Mouse (Mus musculus) C2C12 (cell line): Measurements from ENCODE around the gene Gm11549. TPM values are rescaled to one million over a fixed set of nuclear protein-coding genes. Genes with fewer than 3 reads are reported as not detected.
A peak's percentile ranks its signal among the peaks of the same experiment; 100 is the strongest.

ENCODE experiments used
- H3K27me3 ChIP-seq: one replicate; pipeline ENCODE4 v1.6.1; 2011; ENCODE audit not compliant: control insufficient read depth, insufficient read depth, insufficient read length
- H3K36me3 ChIP-seq: one replicate; pipeline ENCODE4 v1.6.1; 2011; ENCODE audit not compliant: control insufficient read depth, insufficient read depth
- H3K4me3 ChIP-seq: one replicate; pipeline ENCODE4 v1.5.1; 2011; ENCODE audit warnings: mild to moderate bottlenecking, control low read depth; ENCODE audit not compliant: poor library complexity, insufficient read depth, severe bottlenecking
- H3K79me2 ChIP-seq: one replicate; pipeline ENCODE4 v1.6.1; 2011; ENCODE audit not compliant: control insufficient read depth, insufficient read depth
- H3K79me3 ChIP-seq: one replicate; pipeline ENCODE4 v1.6.1; 2011; ENCODE audit warnings: low read depth, control low read depth
- H3ac ChIP-seq: one replicate; pipeline ENCODE3; 2011; ENCODE audit warnings: low read depth; ENCODE audit not compliant: control insufficient read depth, insufficient read length
- CEBPB ChIP-seq: IDR thresholded peaks from one replicate; pipeline ENCODE4 v1.6.1; 2011; ENCODE audit warnings: low read depth, mild to moderate bottlenecking, control low read depth, moderate library complexity
- CTCF ChIP-seq: IDR thresholded peaks from one replicate; pipeline ENCODE4 v1.5.1; 2011; ENCODE audit not compliant: control insufficient read depth, insufficient read depth, insufficient read length
- FOSL1 ChIP-seq: IDR thresholded peaks from one replicate; pipeline ENCODE4 v1.8.0; 2011; ENCODE audit warnings: mild to moderate bottlenecking, low read length; ENCODE audit not compliant: poor library complexity, insufficient read depth, severe bottlenecking
- MAX ChIP-seq: IDR thresholded peaks from one replicate; pipeline ENCODE4 v1.6.1; 2011; ENCODE audit warnings: mild to moderate bottlenecking, control low read depth
- MYOD1 ChIP-seq: IDR thresholded peaks from one replicate; pipeline ENCODE4 v1.6.1; 2011; ENCODE audit warnings: low read depth; ENCODE audit not compliant: control insufficient read depth, insufficient read length
- MYOG ChIP-seq: IDR thresholded peaks from one replicate; pipeline ENCODE4 v1.6.1; 2011; ENCODE audit not compliant: control insufficient read depth, insufficient read length; ENCODE audit errors: extremely low read depth
- USF1 ChIP-seq: IDR thresholded peaks from one replicate; pipeline ENCODE4 v1.6.1; 2011; ENCODE audit warnings: low read depth, mild to moderate bottlenecking, control low read depth, moderate library complexity
- polyA plus RNA-seq: library from polyadenylated mRNA; unstranded; fragments of >200 nt; fragmentation: generic; extraction: Trizol; gene quantifications from one replicate; pipeline ENCODE4 v1.2.1, GENCODE M21; 2012; ENCODE audit warnings: missing spikeins

Gene Gm11549
- polyA plus RNA-seq, 1 experiment: not detected

- H3K4me3 ChIP-seq: peak overlapping the region; percentile 86
- peaks cover 25% of the 10 kb centered on the region for H3K36me3 ChIP-seq
- peak overlapping the region; percentile 66 for H3ac ChIP-seq
- TF ChIP-seq USF1 (no peak), MAX (no peak), MYOD1 (no peak), CTCF (no peak), CEBPB (no peak), FOSL1 (no peak), MYOG (no peak)
- H3K79me2 ChIP-seq: peaks cover 20% of the 10 kb centered on the region
- peaks cover 8% of the 10 kb centered on the region for H3K79me3 ChIP-seq
- H3K27me3 ChIP-seq: no peaks in the 10 kb centered on the region
Measured at GRCm38 (mm10) chr3:36551851-36552384, 30.3 kb upstream of the Gm11549 start.

- H3K27me3 ChIP-seq: no peaks in the 10 kb centered on the region
- peaks cover 22% of the 10 kb centered on the region for H3K36me3 ChIP-seq
- no peak overlapping the region for H3K4me3 ChIP-seq
- H3K79me2 ChIP-seq: peaks cover 20% of the 10 kb centered on the region
- TF ChIP-seq MAX: no peak
- TF ChIP-seq FOSL1: no peak
- TF ChIP-seq MYOD1: peak; percentile 40
- H3K79me3 ChIP-seq: peaks cover 8% of the 10 kb centered on the region
- H3ac ChIP-seq: peak overlapping the region; percentile 4
Measured at GRCm38 (mm10) chr3:36551343-36551742, 29.7 kb upstream of the Gm11549 start.

- Histone ChIP-seq H3ac (no peak overlapping the region), H3K27me3 (no peaks in the 10 kb centered on the region), H3K36me3 (no peaks in the 10 kb centered on the region), H3K4me3 (no peak overlapping the region), H3K79me3 (no peaks in the 10 kb centered on the region), H3K79me2 (no peaks in the 10 kb centered on the region)
- TF ChIP-seq USF1 (no peak), CTCF (no peak), MYOD1 (no peak), MYOG (no peak), MAX (no peak), CEBPB (no peak), FOSL1 (no peak)
Measured at GRCm38 (mm10) chr3:36544961-36545360, 23.3 kb upstream of the Gm11549 start.

- Histone ChIP-seq H3K4me3 (no peak overlapping the region), H3ac (no peak overlapping the region), H3K79me2 (no peaks in the 10 kb centered on the region), H3K27me3 (no peaks in the 10 kb centered on the region), H3K36me3 (no peaks in the 10 kb centered on the region), H3K79me3 (no peaks in the 10 kb centered on the region)
- TF ChIP-seq MYOD1: no peak
- no peak for TF ChIP-seq USF1
- TF ChIP-seq CTCF: no peak
- TF ChIP-seq MYOG: no peak
- no peak for TF ChIP-seq FOSL1
- TF ChIP-seq MAX: no peak
- no peak for TF ChIP-seq CEBPB
Measured at GRCm38 (mm10) chr3:36541399-36541798, 19.8 kb upstream of the Gm11549 start.

GRCm38 (mm10) chr3:36540756-36541155 lies 19.1 kb upstream of the Gm11549 start:
- H3ac ChIP-seq: no peak overlapping the region
- no peaks in the 10 kb centered on the region for H3K79me3 ChIP-seq
- TF ChIP-seq MYOG (no peak), USF1 (no peak)
- H3K79me2 ChIP-seq: no peaks in the 10 kb centered on the region
- no peak overlapping the region for H3K4me3 ChIP-seq
- H3K27me3 ChIP-seq: no peaks in the 10 kb centered on the region
- H3K36me3 ChIP-seq: no peaks in the 10 kb centered on the region

GRCm38 (mm10) chr3:36537701-36538470 lies 16.3 kb upstream of the Gm11549 start:
- no peaks in the 10 kb centered on the region for H3K27me3 ChIP-seq
- TF ChIP-seq CEBPB: no peak
- TF ChIP-seq MAX: no peak
- TF ChIP-seq FOSL1: no peak
- TF ChIP-seq USF1: no peak
- TF ChIP-seq MYOG: no peak
- no peak for TF ChIP-seq MYOD1
- TF ChIP-seq CTCF: no peak

More at GRCm38 (mm10) chr3:36537701-36538470, 16.3 kb upstream of the Gm11549 start:
- Histone ChIP-seq H3K79me2 (no peaks in the 10 kb centered on the region), H3K36me3 (no peaks in the 10 kb centered on the region), H3ac (no peak overlapping the region), H3K4me3 (no peak overlapping the region), H3K79me3 (no peaks in the 10 kb centered on the region)
